Mouse (Mus musculus): ENCODE results near the gene Mrps36.
"Not testable (repeated sequence)": the region's sequence is repeated elsewhere in the genome, so short reads cannot be mapped to it uniquely, and the experiment has no call there.

- TF ChIP-seq CTCF, POLR2A (IDR thresholded peaks at IDR 0.05; ENCODE audit: insufficient read depth, low read depth, low read length): not testable (repeated sequence)
These were observed 12.9 kb downstream of the Mrps36 start for GRCm38 (mm10) chr13:100731462-100732046.
